Mouse (Mus musculus): Measurements from ENCODE around the gene Gm3376. TPM values are rescaled to one million over a fixed set of nuclear protein-coding genes. Genes with fewer than 3 reads are reported as not detected.

Gene Gm3376
- total RNA-seq (2023; ENCODE audit: inconsistent age) = not detected in 4 replicates

GRCm38 (mm10) chrY:3771373-3771772, at the start of gene Gm3376:
Gene Gm3376, plus strand, starts transcription at chrY:3771673.

